Mouse (Mus musculus) left cerebral cortex, adult 11 months (tissue): ENCODE data around the gene Smarcc2.
"Not testable (repeated sequence)": the region's sequence is repeated elsewhere in the genome, so short reads cannot be mapped to it uniquely, and the experiment has no call there.

ENCODE experiments used
- DNase-seq: peaks from one replicate; pipeline ENCODE4 v3.0.0; 2022; ENCODE audit warnings: low spot score

Gene Smarcc2

DNA sequence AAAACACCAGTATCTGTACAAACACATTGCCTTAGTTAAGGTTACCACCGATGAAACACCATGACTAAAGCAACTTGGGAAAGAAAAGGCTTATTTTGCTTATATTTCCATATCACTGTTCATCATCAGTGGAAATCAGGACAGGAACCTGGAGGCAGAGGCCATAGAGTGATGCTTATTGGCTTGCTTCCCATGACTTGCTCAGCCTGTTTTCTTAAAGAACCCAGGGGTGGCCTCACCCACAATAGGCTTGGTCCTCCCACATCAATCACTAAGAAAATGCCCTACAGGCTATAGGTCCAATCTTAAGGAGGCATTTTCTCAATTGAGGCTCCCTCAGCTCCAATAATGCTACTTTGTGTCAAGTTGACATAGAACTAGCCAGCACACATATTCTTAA is 16.3 kb upstream of the Smarcc2 start:
- no peak for DNase-seq

DNA sequence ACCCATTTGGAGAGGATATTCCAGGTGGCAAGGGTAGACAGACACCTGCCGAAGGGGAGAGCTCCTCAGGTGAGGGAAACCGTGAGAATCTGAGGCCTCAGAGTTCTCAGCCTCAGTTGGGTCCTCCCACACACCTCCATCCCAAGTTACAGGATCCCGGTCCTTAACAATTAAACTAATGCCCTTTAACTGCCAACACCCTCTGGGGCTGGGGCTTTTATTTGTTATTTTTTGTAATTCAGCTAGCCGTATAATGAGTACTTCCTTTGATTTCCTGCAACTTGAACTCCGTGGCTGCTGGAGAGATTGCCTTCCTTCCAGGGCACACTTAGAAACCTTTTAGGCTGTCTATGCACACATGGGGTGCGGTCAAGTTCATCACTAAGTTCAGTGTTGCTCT is 14.7 kb upstream of the Smarcc2 start:
- no peak for DNase-seq

GRCm38 (mm10) chr10:128445407-128445806 is 13.6 kb upstream of the Smarcc2 start:
- DNase-seq, result no peak

DNA sequence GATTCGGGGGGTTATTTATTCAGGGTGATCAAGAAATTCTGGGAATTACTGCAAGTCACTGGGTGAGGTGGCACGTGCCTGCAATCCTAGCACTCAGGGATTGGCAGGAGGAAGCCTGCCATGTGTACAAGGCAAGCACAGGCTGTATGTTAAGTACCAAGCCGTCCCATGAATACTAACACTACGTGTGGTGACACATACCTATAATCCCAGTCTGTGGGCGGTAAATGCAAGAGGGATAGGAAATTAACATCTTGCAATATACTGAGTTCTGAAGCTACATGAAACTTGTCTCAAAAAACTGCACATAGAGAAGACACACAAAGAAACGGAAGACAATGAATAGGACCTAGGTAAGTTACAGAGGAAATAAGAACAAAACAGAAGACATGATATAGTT is 8.0 kb upstream of the Smarcc2 start:
- DNase-seq, result no peak

DNA sequence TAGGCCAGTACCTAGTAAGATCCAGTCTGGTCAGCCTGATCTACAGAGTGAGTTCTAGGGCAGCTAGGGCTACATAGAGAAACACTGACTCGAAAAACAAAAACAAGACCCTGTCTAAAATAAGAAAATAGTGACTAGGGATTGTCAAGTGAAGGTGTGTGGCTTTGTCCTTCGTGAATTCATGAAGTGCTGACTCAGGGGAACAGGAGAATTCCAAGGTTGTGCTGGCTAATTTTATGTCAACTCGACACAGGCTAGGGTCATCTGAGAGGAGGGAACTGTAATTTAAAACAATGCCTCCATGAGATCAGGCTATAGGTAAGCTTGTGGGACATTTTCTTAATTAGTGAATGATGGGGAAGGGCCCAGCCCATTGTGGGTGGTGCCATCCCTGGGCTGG is 4.6 kb upstream of the Smarcc2 start:
- no peak for DNase-seq

GRCm38 (mm10) chr10:128455280-128455679 is 3.8 kb upstream of the Smarcc2 start:
- DNase-seq, result peak; percentile 35

GRCm38 (mm10) chr10:128457676-128458075 is 1.4 kb upstream of the Smarcc2 start:
- no peak for DNase-seq

DNA sequence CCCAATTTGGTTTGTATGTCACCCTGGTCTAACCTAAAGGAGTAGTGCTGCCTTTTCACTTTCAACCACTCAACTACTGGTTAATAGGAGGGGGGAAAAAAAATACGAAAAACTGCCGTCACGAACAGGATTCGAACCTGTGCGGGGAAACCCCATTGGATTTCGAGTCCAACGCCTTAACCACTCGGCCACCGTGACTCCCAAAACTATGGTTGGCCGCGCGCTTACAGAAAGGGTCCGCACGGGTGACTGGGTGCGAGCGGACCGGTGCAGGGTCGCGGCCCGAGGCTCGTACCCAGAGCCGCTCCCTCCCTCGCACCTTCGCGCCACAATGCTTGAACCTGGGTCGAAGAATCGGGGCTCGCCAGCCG is 715 bp upstream of the Smarcc2 start:
- peak; percentile 78 for DNase-seq

GRCm38 (mm10) chr10:128459409-128460269 is 591 bp downstream of the Smarcc2 start:
- no peak for DNase-seq

DNA sequence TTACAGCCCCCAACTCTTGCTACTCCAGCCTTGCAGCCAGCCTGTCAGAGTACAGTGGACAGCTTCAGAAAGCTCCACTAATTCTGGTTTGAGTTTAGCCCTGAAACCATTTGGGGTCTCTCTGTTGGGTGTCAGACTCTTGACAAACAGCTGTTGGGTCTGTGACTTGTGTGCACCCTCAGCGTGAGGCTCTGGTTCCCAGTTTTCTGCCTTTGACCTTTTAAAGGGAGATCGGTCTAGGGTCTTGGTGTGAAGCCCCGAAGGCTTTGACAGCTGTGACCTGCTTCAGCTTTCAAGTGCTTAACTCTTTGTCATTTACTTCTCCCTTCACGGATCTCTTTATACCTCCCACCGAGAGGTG is 1.2 kb downstream of the Smarcc2 start:
- no peak for DNase-seq

GRCm38 (mm10) chr10:128474366-128474765 is 15.3 kb downstream of the Smarcc2 start:
- no peak for DNase-seq

- DNase-seq, result no peak
Observed at GRCm38 (mm10) chr10:128486370-128486769, 27.3 kb downstream of the Smarcc2 start.

DNA sequence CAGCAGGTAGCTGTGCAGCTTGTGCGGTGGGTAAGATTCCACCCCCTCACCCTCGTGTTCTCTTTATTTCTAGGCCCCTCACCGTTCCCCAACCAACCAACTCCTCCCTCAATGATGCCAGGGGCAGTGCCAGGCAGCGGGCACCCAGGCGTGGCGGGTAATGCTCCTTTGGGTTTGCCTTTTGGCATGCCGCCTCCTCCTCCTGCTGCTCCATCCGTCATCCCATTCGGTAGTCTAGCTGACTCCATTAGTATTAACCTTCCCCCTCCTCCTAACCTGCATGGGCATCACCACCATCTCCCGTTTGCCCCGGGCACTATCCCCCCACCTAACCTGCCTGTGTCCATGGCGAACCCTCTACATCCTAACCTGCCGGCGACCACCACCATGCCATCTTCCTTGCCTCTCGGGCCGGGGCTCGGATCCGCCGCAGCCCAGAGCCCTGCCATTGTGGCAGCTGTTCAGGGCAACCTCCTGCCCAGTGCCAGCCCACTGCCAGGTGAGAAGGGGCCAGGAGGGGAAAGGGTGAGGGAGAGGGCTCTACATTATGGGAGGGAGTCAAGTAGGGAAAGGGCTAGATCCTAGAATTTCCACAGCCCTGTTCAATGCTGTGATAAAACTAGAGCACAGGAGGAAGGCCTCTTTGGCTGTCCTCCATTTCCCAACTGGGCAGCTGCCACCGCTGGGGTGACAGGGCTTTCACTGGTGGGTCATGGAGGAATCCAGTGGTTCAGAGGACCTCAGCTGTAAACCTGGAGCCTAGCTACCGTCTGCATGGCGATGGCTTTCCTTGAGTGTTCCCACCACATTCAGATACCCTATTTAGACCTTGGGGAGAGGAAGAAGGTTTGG is 29.0 kb downstream of the Smarcc2 start:
- DNase-seq, result no peak

GRCm38 (mm10) chr10:128488776-128489175 is 29.7 kb downstream of the Smarcc2 start:
- DNase-seq, result no peak

GRCm38 (mm10) chr10:128489380-128489779 is 30.3 kb downstream of the Smarcc2 start:
- no peak for DNase-seq

DNA sequence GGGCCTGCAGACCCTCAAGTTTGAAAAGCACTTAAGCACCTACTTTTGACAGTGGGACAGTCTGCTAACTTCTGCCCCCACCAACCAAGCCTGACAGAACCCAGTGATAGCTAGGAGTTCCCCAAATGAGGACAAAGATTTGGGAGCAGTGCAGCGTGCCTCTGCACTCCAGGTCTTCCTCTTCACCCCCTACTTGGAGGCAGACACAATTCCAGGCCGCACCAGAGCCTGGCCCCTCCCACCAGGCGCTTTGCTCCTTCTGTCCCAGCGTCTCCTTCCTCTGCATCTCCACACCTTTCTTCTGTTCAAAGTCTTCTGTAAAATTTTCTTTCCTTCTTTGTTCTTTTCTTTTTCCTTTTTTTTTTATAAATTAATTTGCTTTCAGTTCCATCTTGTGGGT is 30.7 kb downstream of the Smarcc2 start:
- no peak for DNase-seq

GRCm38 (mm10) chr10:128490232-128490631 is 31.2 kb downstream of the Smarcc2 start:
- no peak for DNase-seq

DNA sequence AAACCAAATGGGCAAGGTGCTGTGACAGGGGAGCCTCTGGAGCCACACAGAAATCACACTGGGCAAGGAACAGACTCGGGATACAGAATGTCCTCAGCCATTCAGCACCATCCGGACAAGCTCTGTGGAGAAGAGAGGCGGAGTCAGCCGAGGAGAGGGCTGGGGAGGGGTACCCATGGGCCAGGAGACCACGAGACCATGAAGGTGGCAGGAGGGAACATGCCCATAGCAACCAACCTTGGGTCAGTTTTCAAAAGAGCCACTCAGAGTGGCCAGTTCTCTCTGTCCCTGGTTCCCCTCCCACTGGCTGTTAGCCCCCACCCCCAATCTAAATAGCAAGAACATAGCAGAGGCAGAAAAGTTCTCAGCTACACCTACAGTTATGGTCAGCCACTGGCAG is 31.9 kb downstream of the Smarcc2 start:
- DNase-seq, result no peak

DNA sequence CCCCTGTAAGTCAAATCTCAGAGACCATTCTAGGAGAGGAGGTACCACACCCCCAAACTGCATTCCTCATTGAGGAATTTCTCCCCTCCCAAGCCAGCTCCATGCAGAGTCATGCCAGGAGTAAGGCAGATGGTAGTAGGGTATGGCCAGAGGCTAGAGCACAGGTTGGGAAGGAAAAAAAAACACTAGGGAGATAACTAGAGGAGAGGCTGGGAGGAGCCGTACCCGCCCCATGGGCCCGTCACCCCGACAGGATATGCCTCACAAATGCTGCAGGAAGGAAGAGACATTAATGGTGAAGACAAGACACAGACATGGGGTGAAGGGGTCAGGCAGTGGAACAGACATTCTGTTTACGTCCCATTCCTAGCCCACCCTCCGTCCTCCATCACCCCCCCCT is 32.4 kb downstream of the Smarcc2 start:
- no peak for DNase-seq

GRCm38 (mm10) chr10:128492051-128492450 is 33.0 kb downstream of the Smarcc2 start:
- not testable (repeated sequence) for DNase-seq

GRCm38 (mm10) chr10:128492633-128493311 is 33.7 kb downstream of the Smarcc2 start:
- DNase-seq, result no peak

DNA sequence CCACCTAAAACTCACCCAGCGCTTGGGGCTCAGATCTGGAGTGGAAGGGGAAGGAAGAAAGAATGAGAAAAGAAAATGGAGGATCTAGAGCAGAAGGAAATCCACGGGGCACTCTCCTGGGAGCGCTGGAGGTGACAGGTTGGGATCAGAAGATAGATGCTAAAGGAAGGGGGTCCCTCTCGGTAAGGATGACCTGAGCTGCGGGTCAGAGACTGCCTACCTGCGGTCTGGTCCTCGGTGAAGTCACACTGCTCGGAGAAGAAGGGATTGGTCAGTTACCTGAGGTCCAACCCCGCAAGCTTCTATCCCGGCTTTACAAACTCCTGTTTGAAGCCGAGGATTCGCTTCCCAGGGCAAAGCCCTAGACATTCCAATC is 34.3 kb downstream of the Smarcc2 start:
- DNase-seq, result no peak
